ENCODE assay signal across 21 mouse cellular contexts in genomic region chr5:103740093-103740902, GRCm38 (mm10). TPM values are rescaled to one million over a fixed set of nuclear protein-coding genes. Genes with fewer than 3 reads are reported as not detected.
A peak's percentile ranks its signal among the peaks of the same experiment; 100 is the strongest.
DNase-seq lines count a peak whose midpoint lies in the region; ATAC-seq lines count a peak whose summit lies in the region.
"Had no signal": no experiment of that assay in that cellular context is flagged by ENCODE, and none has a peak within 500 bp of the region (broad histone marks: within the 10 kb centered on the region; RNA-seq: fewer than 3 reads in every experiment).

No protein-coding gene starts in this region.

- peak; percentile 55 to 61 for DNase-seq in heart, adult 18-20 months
- DNase-seq in heart, postnatal 10 days: no peak
- DNase-seq in brain, adult 2 months (ENCODE audit: low read depth, low spot score): peak; percentile 20
- peak; percentile 56 for DNase-seq in liver
- DNase-seq in urinary bladder, postnatal 25 days (ENCODE audit: low spot score): no peak
- DNase-seq in natural killer cell, adult 2 months (ENCODE audit: low spot score in 2 of 2): no peak
- DNase-seq: cerebellum, adult 11-12 months; cerebellum, postnatal 25 days; embryo, embryonic 11 days; forebrain, postnatal 0 days; kidney, adult 18-20 months; kidney, postnatal 14 days; left cerebral cortex, postnatal 4 days; lung, embryonic 14.5 days; lung, postnatal 36 days; right cerebral cortex, postnatal 14 days had no signal

- peak overlapping the region; percentile 51 for H3K9ac ChIP-seq in liver, embryonic 16.5 days (ENCODE audit: low read depth, low read length)
- H3K9ac ChIP-seq: forebrain, postnatal 0 days; hindbrain, embryonic 12.5 days; lung, embryonic 14.5 days; midbrain, embryonic 15.5 days; neural tube, embryonic 15.5 days had no signal

- H3K27ac ChIP-seq in liver, embryonic 16.5 days (ENCODE audit: low read length): peak overlapping the region; percentile 97
- H3K27ac ChIP-seq: hindbrain, embryonic 12.5 days; midbrain, embryonic 15.5 days; neural tube, embryonic 15.5 days had no signal

- no peak overlapping the region for H3K4me2 ChIP-seq in liver, embryonic 16.5 days (ENCODE audit: low read depth, low read length)
- H3K4me2 ChIP-seq: hindbrain, embryonic 12.5 days; lung, embryonic 14.5 days; midbrain, embryonic 15.5 days; neural tube, embryonic 15.5 days had no signal

- 58% methylated on average over 5 of the region's 5 CpGs for WGBS in liver, embryonic 16.5 days (ENCODE audit: insufficient replicate concordance)

- intact Hi-C loops in heart, postnatal 10 days (cut with DNase I): no loop called here

- ATAC-seq in liver, embryonic 16.5 days (ENCODE audit: low read depth): no peak
- ATAC-seq: forebrain, postnatal 0 days; midbrain, embryonic 15.5 days had no signal

- H3K36me3 ChIP-seq in liver, embryonic 16.5 days (ENCODE audit: control insufficient read depth, insufficient read depth): no peaks in the 10 kb centered on the region
- H3K36me3 ChIP-seq: hindbrain, embryonic 12.5 days; midbrain, embryonic 15.5 days; neural tube, embryonic 15.5 days had no signal

- peaks cover 86% of the 10 kb centered on the region for H3K4me1 ChIP-seq in liver, embryonic 16.5 days (ENCODE audit: control insufficient read depth, low read depth, low read length)
- H3K4me1 ChIP-seq: hindbrain, embryonic 12.5 days; midbrain, embryonic 15.5 days; neural tube, embryonic 15.5 days had no signal

- H3K27me3 ChIP-seq in liver, embryonic 16.5 days (ENCODE audit: control insufficient read depth, insufficient read depth, low read depth, low read length): no peaks in the 10 kb centered on the region
- H3K27me3 ChIP-seq: hindbrain, embryonic 12.5 days; midbrain, embryonic 15.5 days; neural tube, embryonic 15.5 days had no signal

- no peak overlapping the region for H3K4me3 ChIP-seq in liver, embryonic 16.5 days (ENCODE audit: low read depth, low read length)
- H3K4me3 ChIP-seq: hindbrain, embryonic 12.5 days; midbrain, embryonic 15.5 days; myocyte; neural tube, embryonic 15.5 days had no signal

- no peaks in the 10 kb centered on the region for H3K9me3 ChIP-seq in liver, embryonic 16.5 days (replicated peaks; ENCODE audit: control insufficient read depth, low read length)
- H3K9me3 ChIP-seq: hindbrain, embryonic 12.5 days; midbrain, embryonic 15.5 days; neural tube, embryonic 15.5 days had no signal

RNA-seq across cellular contexts. Expression of gene Aff1, which starts 48.1 kb away (rescaled TPM):
- 10 to 100 TPM; 41.7 to 55.7 TPM for total RNA-seq in heart, adult 18-20 months (2021)
- 10 to 100 TPM; 38.4 to 56.7 TPM for total RNA-seq in heart, postnatal 10 days (2021)
- 13.5 and 17.7 TPM in 2 replicates for polyA plus RNA-seq in liver, embryonic 16.5 days (2015; fragmentation: Nextera tagmentation; extraction: Ambion mirVana)

Comparison
In these comparisons a context has a peak if more than half of its experiments do, and no peak if none do; other contexts are left out.
1. DNase-seq: peak in heart, adult 18-20 months (2 of 2), brain, adult 2 months (single experiment) and liver (single experiment); none in heart, postnatal 10 days (0 of 2), urinary bladder, postnatal 25 days (single experiment) and natural killer cell, adult 2 months (0 of 2).